Mouse (Mus musculus) heart, postnatal 0 days (tissue): ENCODE data around the gene AI661453. TPM values are rescaled to one million over a fixed set of nuclear protein-coding genes. Genes with fewer than 3 reads are reported as not detected.

Experiments
- ATAC-seq: fragments of 200-750 bp; cut with Nextera tagmentation; 2 replicates; pipeline ENCODE4 v1.8.0; 2017; ENCODE audit warnings: low read depth, moderate number of reproducible peaks, moderate library complexity; ENCODE audit not compliant: insufficient read depth
- DNase-seq: peaks from one replicate; pipeline ENCODE4 v3.0.0-alpha.2; 2016; ENCODE audit warnings: low spot score
- H3K27ac ChIP-seq: fragments of 300-500 bp; sonication (generic); 2 replicates; pipeline ENCODE4 v1.5.1; 2014; ENCODE audit warnings: low read depth, mild to moderate bottlenecking
- H3K27me3 ChIP-seq: fragments of 300-500 bp; sonication (generic); 2 replicates; pipeline ENCODE4 v1.6.1; 2014; ENCODE audit warnings: low read length, mixed read lengths; ENCODE audit not compliant: control insufficient read depth, insufficient read depth
- H3K36me3 ChIP-seq: fragments of 300-500 bp; sonication (generic); replicated peaks from 2 replicates; pipeline ENCODE4 v1.6.1; 2014; ENCODE audit warnings: low read length, mixed read lengths; ENCODE audit not compliant: control insufficient read depth, insufficient read depth
- H3K4me1 ChIP-seq: fragments of 300-500 bp; sonication (generic); 2 replicates; pipeline ENCODE4 v1.6.1; 2014; ENCODE audit warnings: antibody characterized with exemption; ENCODE audit not compliant: control insufficient read depth, insufficient read depth
- H3K4me2 ChIP-seq: fragments of 300-500 bp; sonication (generic); 2 replicates; pipeline ENCODE4 v1.6.1; 2014; ENCODE audit warnings: low read depth, mild to moderate bottlenecking, low read length, moderate library complexity
- H3K4me3 ChIP-seq: fragments of 300-500 bp; sonication (generic); 2 replicates; pipeline ENCODE4 v1.5.1; 2014; ENCODE audit warnings: low read depth, low read length
- H3K9ac ChIP-seq: fragments of 300-500 bp; sonication (generic); replicated peaks from 2 replicates; pipeline ENCODE4 v1.6.1; 2014; ENCODE audit warnings: low read depth, low read length, mixed read lengths
- H3K9me3 ChIP-seq: fragments of 300-500 bp; sonication (generic); replicated peaks from 2 replicates; pipeline ENCODE4 v1.6.1; 2016; ENCODE audit warnings: low read length; ENCODE audit not compliant: control insufficient read depth
- CTCF ChIP-seq: IDR thresholded peaks from 2 replicates; pipeline ENCODE4 v1.5.1; 2016; ENCODE audit warnings: antibody characterized with exemption, control low read depth, low read depth
- EP300 ChIP-seq: IDR thresholded peaks from 2 replicates; pipeline ENCODE4 v1.6.1; 2016; ENCODE audit warnings: antibody characterized with exemption, low read depth
- WGBS: fragments of 180-500 bp; shearing (Covaris S2); extraction: QIAGEN DNeasy Blood & Tissue Kit; methylation state at CpG from one replicate; pipeline ENCODE4 v1.1.7; 2014; 5-methylcytosine and 5-hydroxymethylcytosine counted together
- polyA plus RNA-seq: library from polyadenylated mRNA; unstranded; fragments of >200 nt; fragmentation: Nextera tagmentation; extraction: Ambion mirVana; gene quantifications from 2 replicates; pipeline ENCODE4 v1.2.1, GENCODE M21; 2015
- total RNA-seq: library from RNA; depleted of rRNA; stranded (reverse); fragments of >200 nt; gene quantifications from 2 replicates; pipeline ENCODE4 v1.2.3, GENCODE M21; 2014; ENCODE audit warnings: low replicate concordance

AI661453 gene
- total and polyA plus RNA-seq, 2 experiments from 2014 or later: 1.0 to 1.3 TPM

GRCm38 (mm10) chr17:47509031-47509705, 72.8 kb downstream of the AI661453 start:
- TF ChIP-seq EP300 (no peak), CTCF (no peak)
- WGBS: 60% methylated on average over 9 of the region's 9 CpGs
- H3K27me3 ChIP-seq: no peaks in the 10 kb centered on the region
- peak overlapping the region; percentile 96 for H3K27ac ChIP-seq
- DNase-seq: peak; percentile 36
- ATAC-seq: no peak
- peaks cover 42% of the 10 kb centered on the region for H3K4me1 ChIP-seq
- H3K9me3 ChIP-seq: no peaks in the 10 kb centered on the region
- no peak overlapping the region; the same call in 1 of the 2 replicates for H3K4me2 ChIP-seq
- H3K9ac ChIP-seq: no peak overlapping the region
- H3K4me3 ChIP-seq: no peak overlapping the region
- no peaks in the 10 kb centered on the region for H3K36me3 ChIP-seq

DNA sequence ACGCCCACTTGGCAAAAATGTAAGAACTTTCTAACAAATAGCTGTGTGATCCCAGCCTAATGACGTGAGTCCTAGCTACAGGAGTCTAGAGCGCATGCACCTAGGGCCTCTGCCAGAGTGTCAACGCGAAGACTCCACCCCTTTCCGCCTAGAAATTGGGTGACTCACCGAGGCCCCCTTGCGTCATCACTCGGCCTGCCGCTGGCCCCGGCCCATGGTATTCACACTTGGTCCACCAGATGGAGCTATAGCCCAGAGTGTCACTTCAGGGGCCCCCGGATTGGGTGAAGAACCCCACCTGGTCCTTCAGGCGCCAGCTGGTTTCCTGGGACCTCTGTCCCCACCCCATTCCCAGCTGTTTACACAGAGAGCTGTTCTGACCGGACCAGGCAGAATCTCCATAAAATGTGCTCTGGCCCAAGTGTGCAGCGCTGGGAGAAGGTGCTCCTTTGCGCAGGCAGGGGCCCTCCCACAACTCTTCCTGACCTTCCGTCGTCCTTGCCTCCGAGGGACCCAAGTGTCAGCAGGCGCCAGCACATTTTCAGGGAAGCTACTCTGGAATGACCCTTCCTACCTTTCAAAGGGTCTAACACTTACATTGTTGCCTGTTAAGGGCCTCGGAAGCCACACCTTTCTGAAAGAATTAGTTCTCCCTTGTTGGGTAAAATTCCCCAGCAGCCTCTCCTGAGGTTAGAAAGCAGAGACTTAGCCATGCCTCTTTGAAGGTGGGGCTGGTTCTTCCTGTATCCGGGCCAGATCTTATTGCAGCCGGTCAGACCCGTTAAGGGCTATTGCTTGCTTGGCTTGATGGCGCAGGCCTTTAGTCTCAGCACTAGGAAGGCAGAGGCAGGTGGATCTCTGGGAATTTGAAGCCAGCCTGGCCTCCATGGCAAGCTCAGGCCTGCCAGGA, 75.0 kb downstream of the AI661453 start:
- Histone ChIP-seq H3K4me2 (peak overlapping the region; percentile 48), H3K36me3 (no peaks in the 10 kb centered on the region; the same call in 1 of the 2 replicates), H3K27me3 (no peaks in the 10 kb centered on the region), H3K9ac (peak overlapping the region; percentile 51; the same call in 1 of the 2 replicates), H3K9me3 (no peaks in the 10 kb centered on the region), H3K4me3 (peak overlapping the region; percentile 18), H3K4me1 (peaks cover 31% of the 10 kb centered on the region), H3K27ac (peak overlapping the region; percentile 89)
- peak; percentile 91 for ATAC-seq
- 5% methylated on average over 25 of the region's 25 CpGs for WGBS
- peak; percentile 99 for DNase-seq
- TF ChIP-seq CTCF: peak; percentile 98
- TF ChIP-seq EP300: peak; percentile 93

GRCm38 (mm10) chr17:47512956-47513775, 76.8 kb downstream of the AI661453 start:
- DNase-seq (peak; percentile 2), ATAC-seq (no peak)
- H3K36me3 ChIP-seq: no peaks in the 10 kb centered on the region; the same call in 1 of the 2 replicates
- TF ChIP-seq EP300 (no peak), CTCF (no peak)
- H3K4me2 ChIP-seq: no peak overlapping the region
- H3K9ac ChIP-seq: no peak overlapping the region; the same call in 1 of the 2 replicates
- no peaks in the 10 kb centered on the region for H3K9me3 ChIP-seq
- WGBS: 58% methylated on average over 10 of the region's 10 CpGs
- no peaks in the 10 kb centered on the region for H3K27me3 ChIP-seq
- no peak overlapping the region for H3K4me3 ChIP-seq
- H3K4me1 ChIP-seq: peaks cover 31% of the 10 kb centered on the region
- H3K27ac ChIP-seq: peak overlapping the region; percentile 64

- Histone ChIP-seq H3K27ac (no peak overlapping the region), H3K4me2 (no peak overlapping the region), H3K4me1 (peaks cover 26% of the 10 kb centered on the region), H3K9me3 (no peaks in the 10 kb centered on the region), H3K36me3 (no peaks in the 10 kb centered on the region; the same call in 1 of the 2 replicates), H3K27me3 (no peaks in the 10 kb centered on the region), H3K9ac (no peak overlapping the region), H3K4me3 (no peak overlapping the region)
- TF ChIP-seq EP300: no peak
- no peak for TF ChIP-seq CTCF
- WGBS: 72% methylated on average over 7 of the region's 7 CpGs
- no peak for DNase-seq
- no peak for ATAC-seq
Observed at GRCm38 (mm10) chr17:47515180-47515844, 78.9 kb downstream of the AI661453 start.
